Mouse (Mus musculus) midbrain, embryonic 10.5 days (tissue): ENCODE data around the gene Kdm6b. TPM values are rescaled to one million over a fixed set of nuclear protein-coding genes. Genes with fewer than 3 reads are reported as not detected.

Experiments
- DNase-seq: peaks from one replicate; pipeline ENCODE4 v3.0.0-alpha.2; 2017; ENCODE audit warnings: low spot score
- H3K27ac ChIP-seq: fragments of 300-500 bp; sonication (generic); replicated peaks from 2 replicates; pipeline ENCODE4 v1.5.1; 2016; ENCODE audit warnings: mild to moderate bottlenecking
- H3K27me3 ChIP-seq: fragments of 300-500 bp; sonication (generic); 2 replicates; pipeline ENCODE4 v1.6.1; 2016; ENCODE audit warnings: low read depth, mild to moderate bottlenecking; ENCODE audit not compliant: poor library complexity, severe bottlenecking
- H3K36me3 ChIP-seq: fragments of 300-500 bp; sonication (generic); 2 replicates; pipeline ENCODE4 v1.6.1; 2016; ENCODE audit warnings: mild to moderate bottlenecking, moderate library complexity
- H3K4me1 ChIP-seq: fragments of 300-500 bp; sonication (generic); 2 replicates; pipeline ENCODE4 v1.6.1; 2016
- H3K4me3 ChIP-seq: fragments of 300-500 bp; sonication (generic); 2 replicates; pipeline ENCODE4 v1.5.1; 2016; ENCODE audit warnings: mild to moderate bottlenecking, moderate library complexity
- H3K9me3 ChIP-seq: fragments of 300-500 bp; sonication (generic); replicated peaks from 2 replicates; pipeline ENCODE4 v1.6.1; 2016; ENCODE audit warnings: mild to moderate bottlenecking
- WGBS: fragments of 180-500 bp; shearing (Covaris S2); methylation state at CpG from one replicate; pipeline ENCODE4 v1.1.7; 2016; 5-methylcytosine and 5-hydroxymethylcytosine counted together
- polyA plus RNA-seq: library from polyadenylated mRNA; unstranded; fragments of >200 nt; fragmentation: Nextera tagmentation; extraction: Ambion mirVana; gene quantifications from 2 replicates; pipeline ENCODE4 v1.2.1, GENCODE M21; 2016

Gene Kdm6b
- polyA plus RNA-seq, 1 experiment from 2014 or later = 31.8 TPM

DNA sequence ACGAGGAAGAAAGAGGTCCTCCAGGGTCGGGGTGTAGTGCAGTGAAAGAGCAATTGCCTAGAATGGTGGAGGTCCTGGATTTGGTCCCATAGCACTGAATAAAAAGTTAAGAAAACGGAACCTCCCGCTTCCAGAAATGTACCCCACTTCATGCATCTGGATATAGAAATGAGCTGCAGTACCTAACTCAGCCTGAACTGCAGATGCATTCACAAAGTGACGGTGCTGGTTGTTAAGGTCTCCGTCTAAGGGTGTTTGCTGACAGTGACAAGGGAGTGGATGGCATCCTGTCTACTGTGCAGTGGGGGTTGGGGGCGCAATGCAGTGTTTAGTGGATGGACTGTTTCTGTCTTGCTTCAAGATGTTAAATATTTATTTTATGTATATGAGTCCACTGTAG lies 26.7 kb downstream of the Kdm6b start:
- Histone ChIP-seq H3K36me3 (0 out of 2 replicates have a peak, but pooled peaks cover 4% of the 10 kb centered on the region), H3K4me1 (peaks cover 8% of the 10 kb centered on the region), H3K9me3 (no peaks in the 10 kb centered on the region), H3K27me3 (no peaks in the 10 kb centered on the region), H3K27ac (no peak overlapping the region), H3K4me3 (no peak overlapping the region)
- no peak for DNase-seq
- WGBS = 87% methylated on average over 7 of the region's 7 CpGs

DNA sequence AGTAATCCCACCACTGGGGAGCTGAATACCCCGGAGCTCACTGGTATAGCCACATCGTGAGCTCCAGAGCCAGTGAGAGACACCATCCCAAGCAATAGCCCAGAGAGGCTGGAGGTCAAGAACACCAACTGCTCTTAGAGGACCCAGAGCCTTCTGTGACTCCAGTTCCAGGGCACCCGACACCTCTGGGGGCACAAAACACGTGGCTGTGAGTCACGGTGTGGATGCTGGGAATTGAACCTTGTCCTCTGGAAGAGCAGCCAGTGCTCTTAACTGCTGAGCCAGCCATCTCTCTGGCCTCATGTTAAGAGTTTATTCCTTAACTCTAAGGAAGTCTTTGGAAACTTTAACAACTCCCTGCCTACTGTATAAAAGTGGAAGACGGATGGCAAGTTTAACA lies 28.5 kb downstream of the Kdm6b start:
- no peaks in the 10 kb centered on the region for H3K27me3 ChIP-seq
- 91% methylated on average over 6 of the region's 6 CpGs for WGBS
- peaks cover 5% of the 10 kb centered on the region for H3K4me1 ChIP-seq
- DNase-seq = no peak
- H3K4me3 ChIP-seq = no peak overlapping the region
- no peak overlapping the region for H3K27ac ChIP-seq
- no peaks in the 10 kb centered on the region for H3K36me3 ChIP-seq
- no peaks in the 10 kb centered on the region for H3K9me3 ChIP-seq

DNA sequence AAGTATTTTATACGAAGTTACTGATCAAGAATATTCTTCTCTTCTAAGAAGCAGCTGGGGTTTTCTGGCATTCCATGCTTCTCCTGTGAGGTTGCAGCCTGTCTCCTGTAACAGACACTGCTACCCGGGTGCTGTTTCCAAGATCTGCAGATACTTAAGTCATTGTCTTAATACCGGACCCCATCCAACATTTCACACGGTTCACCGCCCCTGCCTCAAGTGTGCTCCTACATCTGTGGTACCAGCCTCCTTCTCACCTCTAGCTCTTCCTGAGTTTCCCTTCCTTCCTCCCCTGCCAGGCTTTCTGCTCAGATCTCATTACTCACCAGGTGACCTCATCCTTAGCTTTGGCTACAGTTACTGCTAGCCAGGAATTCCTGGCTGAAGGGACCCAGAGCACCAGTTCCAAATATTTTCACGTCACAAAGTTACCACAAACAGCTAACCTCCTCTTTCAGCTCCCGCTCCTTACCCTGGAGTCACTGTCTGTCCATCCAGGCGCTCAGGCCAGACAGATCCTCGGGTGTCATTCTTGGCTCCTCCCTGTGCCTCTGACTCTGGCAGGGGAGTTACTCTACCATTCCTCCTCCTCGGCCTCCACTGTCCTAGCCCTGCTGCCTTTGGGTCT lies 30.9 kb downstream of the Kdm6b start:
- no peak overlapping the region for H3K27ac ChIP-seq
- WGBS = 78% methylated on average over 10 of the region's 10 CpGs
- peaks cover 14% of the 10 kb centered on the region for H3K36me3 ChIP-seq
- no peak overlapping the region for H3K4me3 ChIP-seq
- DNase-seq = no peak
- H3K4me1 ChIP-seq = no peaks in the 10 kb centered on the region
- no peaks in the 10 kb centered on the region for H3K27me3 ChIP-seq
- no peaks in the 10 kb centered on the region for H3K9me3 ChIP-seq

DNA sequence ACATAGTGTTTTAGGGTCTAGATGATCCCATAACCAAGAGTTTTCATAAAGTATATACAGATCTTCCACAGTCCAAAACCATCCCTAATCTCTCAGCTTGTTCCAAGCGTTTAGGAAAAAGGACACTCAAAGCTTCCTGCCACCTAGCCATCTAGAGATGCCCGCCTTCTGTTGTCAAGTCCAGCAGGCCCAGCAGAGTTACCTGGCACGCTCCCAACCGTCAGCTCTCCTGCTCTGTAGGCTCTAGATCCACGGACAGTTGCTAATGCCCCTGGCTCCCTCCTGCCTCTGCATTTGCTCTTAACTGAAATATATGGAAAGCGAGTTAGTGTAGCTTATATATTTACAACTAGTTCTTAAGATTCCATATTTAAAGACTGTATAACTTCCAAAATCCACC lies 32.1 kb downstream of the Kdm6b start:
- Histone ChIP-seq H3K4me3 (no peak overlapping the region), H3K9me3 (no peaks in the 10 kb centered on the region), H3K27ac (no peak overlapping the region), H3K36me3 (peaks cover 21% of the 10 kb centered on the region), H3K4me1 (no peaks in the 10 kb centered on the region), H3K27me3 (no peaks in the 10 kb centered on the region)
- DNase-seq = no peak
- 81% methylated on average over 6 of the region's 6 CpGs for WGBS

DNA sequence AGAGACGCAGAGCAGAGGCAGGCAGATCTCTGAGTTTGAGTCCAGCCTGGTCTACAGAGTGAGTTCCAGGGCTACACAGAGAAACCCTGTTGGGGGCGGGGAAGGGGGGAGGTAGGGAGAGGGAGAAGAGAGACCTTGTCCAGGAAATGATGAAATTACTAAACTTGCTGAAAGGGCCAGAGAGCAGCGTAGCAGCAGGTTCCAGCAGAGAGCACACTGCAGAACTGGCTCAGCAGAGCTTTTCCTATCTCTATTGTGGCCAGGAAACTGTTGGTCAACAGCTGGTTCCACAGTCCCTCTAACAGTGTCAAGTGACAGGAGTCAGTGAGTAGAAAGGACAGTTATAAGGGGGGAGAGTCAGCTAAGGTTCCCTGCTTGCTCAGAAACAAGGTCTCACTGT lies 33.9 kb downstream of the Kdm6b start:
- 86% methylated on average over 3 of the region's 3 CpGs for WGBS
- H3K27me3 ChIP-seq = no peaks in the 10 kb centered on the region
- H3K9me3 ChIP-seq = no peaks in the 10 kb centered on the region
- H3K36me3 ChIP-seq = peaks cover 37% of the 10 kb centered on the region
- no peak overlapping the region for H3K4me3 ChIP-seq
- H3K4me1 ChIP-seq = no peaks in the 10 kb centered on the region; the same call in 1 of the 2 replicates
- DNase-seq = no peak
- H3K27ac ChIP-seq = no peak overlapping the region

DNA sequence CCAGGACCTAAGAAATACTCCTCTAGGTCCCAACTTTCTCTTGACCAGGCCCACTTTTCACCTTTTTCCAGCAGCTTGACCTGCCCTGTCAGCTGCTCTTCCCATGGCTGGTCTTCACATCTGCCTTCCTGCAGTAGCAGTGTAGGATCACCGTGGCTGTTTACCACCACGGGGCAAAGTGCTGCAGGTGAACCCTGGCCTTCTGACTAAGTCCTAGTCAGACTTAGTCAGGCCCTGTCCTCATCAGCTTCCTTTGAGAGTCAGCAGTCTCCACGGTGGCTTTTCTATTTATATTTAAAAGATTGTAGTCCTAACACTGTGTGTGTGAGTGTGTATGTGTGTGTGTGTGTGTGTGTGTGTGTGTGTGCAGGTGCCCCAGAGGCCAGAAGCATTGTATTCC lies 35.7 kb downstream of the Kdm6b start:
- no peak for DNase-seq
- Histone ChIP-seq H3K27ac (no peak overlapping the region), H3K27me3 (no peaks in the 10 kb centered on the region), H3K9me3 (no peaks in the 10 kb centered on the region), H3K36me3 (peaks cover 54% of the 10 kb centered on the region), H3K4me1 (peaks cover 11% of the 10 kb centered on the region), H3K4me3 (no peak overlapping the region)
- 89% methylated on average over 3 of the region's 3 CpGs for WGBS

DNA sequence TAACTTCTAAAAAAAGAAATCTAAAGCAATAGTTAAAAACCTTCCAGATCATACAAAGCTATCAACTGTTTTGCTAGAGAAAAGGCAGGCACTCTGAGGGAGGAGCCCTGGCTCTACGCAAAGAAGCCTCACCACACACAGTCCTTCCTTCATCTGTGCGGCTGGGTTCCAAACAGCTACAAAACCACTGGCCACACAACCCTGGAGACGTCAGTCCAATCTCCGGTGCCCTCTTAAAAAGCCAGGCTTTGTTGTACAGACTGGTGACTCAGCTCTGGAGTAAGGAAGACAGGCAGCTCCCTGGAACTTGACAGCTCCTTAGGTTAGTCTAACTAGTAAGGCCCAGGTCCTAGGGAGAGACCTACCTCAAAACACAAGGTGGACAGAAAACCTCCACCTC lies 37.8 kb downstream of the Kdm6b start:
- no peak for DNase-seq
- H3K9me3 ChIP-seq = no peaks in the 10 kb centered on the region
- no peak overlapping the region for H3K4me3 ChIP-seq
- H3K4me1 ChIP-seq = peaks cover 32% of the 10 kb centered on the region
- peaks cover 63% of the 10 kb centered on the region for H3K36me3 ChIP-seq
- WGBS = 90% methylated on average over 4 of the region's 4 CpGs
- no peaks in the 10 kb centered on the region for H3K27me3 ChIP-seq
- H3K27ac ChIP-seq = no peak overlapping the region

DNA sequence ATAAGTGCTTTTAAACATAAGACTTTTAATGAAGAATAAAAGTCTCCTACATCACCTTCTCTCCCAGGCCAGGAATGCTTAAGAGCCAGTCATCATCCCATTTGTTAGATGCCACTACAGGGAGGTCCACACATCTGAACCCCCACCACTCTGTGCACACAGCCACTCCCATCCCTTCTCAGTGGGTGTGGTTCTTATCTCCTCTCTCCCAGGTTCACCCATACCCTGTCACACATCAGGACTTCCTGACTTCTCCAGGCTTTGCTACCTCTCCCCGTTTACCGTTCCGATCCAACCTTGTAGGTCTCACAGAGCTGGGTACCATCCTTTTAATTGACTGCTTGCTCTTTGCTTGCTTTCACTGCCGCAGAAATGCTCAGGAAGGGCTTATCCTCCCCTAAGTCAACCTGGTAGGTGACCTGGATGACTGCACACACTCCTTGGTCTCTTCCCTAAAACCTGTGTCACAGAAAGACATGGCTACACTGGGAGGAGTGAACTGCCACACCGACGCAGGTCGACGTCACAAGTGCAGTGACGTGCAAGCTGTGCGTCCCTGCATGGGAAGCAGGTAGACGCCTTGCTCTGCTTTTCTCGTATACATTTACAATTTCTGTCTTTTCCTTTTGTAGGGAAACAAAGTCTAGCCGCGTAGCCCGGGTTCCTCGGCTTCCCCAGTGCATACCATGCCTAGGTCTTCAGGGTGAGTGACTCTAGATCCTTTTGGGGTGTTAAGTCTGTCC lies 40.1 kb downstream of the Kdm6b start:
- Histone ChIP-seq H3K27me3 (no peaks in the 10 kb centered on the region), H3K4me3 (no peak overlapping the region), H3K36me3 (peaks cover 57% of the 10 kb centered on the region), H3K9me3 (no peaks in the 10 kb centered on the region), H3K4me1 (peaks cover 48% of the 10 kb centered on the region), H3K27ac (no peak overlapping the region)
- WGBS = 90% methylated on average over 16 of the region's 16 CpGs
- no peak for DNase-seq

DNA sequence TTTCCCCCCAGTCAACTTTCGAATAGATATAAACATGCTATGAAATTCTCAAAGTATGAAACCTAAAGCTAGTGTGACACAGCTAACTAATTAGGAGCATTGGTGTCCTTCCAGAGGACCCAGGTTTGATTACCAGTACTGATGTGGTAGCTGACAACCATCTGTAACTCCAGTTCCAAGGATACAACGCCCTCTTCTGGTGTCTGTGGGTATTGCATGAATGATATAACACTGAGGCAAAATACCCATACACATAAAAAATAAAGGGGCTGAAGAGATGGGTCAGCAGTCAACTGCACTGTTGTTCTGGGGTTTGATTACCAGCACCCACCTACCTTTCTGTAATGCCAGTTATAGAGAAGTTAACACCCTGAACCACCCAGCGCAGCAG lies 40.7 kb downstream of the Kdm6b start:
- Histone ChIP-seq H3K27ac (no peak overlapping the region), H3K9me3 (no peaks in the 10 kb centered on the region), H3K27me3 (no peaks in the 10 kb centered on the region), H3K36me3 (peaks cover 51% of the 10 kb centered on the region), H3K4me1 (peaks cover 55% of the 10 kb centered on the region), H3K4me3 (no peak overlapping the region)
- no peak for DNase-seq
- WGBS = 62% methylated on average over 3 of the region's 3 CpGs

DNA sequence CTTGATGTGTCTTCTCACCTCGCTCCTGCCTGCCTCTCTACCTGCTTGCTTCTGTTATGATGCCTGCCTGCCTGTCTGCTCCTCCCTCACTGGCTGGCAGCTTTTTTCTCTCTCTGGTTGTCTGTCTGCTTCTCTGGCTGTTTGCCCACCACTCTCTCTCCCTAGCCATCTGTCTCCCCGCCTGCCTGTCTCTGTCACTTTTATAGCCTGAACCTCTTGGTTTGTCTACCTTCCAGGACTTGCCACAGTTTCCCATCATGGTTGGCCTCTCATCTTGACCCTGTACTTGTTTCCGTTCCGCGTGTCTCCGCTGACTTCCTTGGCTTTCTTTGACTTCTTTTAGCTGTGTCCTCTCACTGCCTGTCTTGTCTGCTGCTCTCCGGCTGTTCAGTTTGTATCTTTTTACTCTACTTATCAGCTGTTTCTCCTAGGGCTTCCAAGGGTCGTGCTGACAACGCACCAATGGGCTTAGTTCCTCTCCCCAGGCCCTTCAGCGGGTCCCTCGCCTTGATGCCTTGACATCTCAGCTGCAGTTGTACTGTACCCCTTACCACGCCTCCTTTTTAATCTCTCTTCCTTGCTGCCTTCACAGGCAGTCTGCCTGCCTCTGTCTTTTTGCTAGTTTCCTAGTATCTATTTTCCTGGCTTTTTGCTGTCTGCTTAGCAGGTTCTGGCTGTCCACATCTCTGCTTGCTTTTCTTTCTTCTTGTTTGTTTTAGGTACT lies 41.3 kb downstream of the Kdm6b start:
- H3K27ac ChIP-seq = peak overlapping the region; percentile 82
- peaks cover 60% of the 10 kb centered on the region for H3K4me1 ChIP-seq

DNA sequence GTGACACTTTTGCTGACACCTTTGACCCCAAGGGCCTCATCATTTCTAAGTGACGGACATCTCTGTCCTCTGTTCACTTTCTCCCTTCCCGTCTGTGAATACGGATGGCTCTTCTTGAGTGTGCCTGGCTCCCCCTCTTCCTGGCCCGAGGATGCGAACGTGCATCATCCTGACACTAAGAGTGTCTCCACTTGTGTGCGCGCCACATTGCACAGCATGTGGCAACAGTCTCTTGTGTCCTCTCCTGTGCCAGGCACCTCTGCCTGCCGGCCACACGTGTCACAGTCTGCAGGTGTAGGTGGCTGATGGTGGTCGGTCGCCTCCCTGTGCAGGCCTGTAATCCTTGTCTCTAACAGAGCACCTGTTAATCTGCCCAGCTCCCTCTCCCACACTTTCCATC lies 41.9 kb downstream of the Kdm6b start:
- Histone ChIP-seq H3K27ac (peak overlapping the region; percentile 82), H3K4me3 (peak overlapping the region; percentile 97), H3K9me3 (no peaks in the 10 kb centered on the region), H3K36me3 (peaks cover 44% of the 10 kb centered on the region), H3K27me3 (no peaks in the 10 kb centered on the region), H3K4me1 (peaks cover 66% of the 10 kb centered on the region)
- DNase-seq = no peak
- WGBS = 31% methylated on average over 12 of the region's 12 CpGs

More for the DNA sequence above, 41.3 kb downstream of the Kdm6b start:
- no peak for DNase-seq
- no peaks in the 10 kb centered on the region for H3K27me3 ChIP-seq
- peak overlapping the region; percentile 97 for H3K4me3 ChIP-seq
- peaks cover 46% of the 10 kb centered on the region for H3K36me3 ChIP-seq
- no peaks in the 10 kb centered on the region for H3K9me3 ChIP-seq
- 68% methylated on average over 12 of the region's 12 CpGs for WGBS

DNA sequence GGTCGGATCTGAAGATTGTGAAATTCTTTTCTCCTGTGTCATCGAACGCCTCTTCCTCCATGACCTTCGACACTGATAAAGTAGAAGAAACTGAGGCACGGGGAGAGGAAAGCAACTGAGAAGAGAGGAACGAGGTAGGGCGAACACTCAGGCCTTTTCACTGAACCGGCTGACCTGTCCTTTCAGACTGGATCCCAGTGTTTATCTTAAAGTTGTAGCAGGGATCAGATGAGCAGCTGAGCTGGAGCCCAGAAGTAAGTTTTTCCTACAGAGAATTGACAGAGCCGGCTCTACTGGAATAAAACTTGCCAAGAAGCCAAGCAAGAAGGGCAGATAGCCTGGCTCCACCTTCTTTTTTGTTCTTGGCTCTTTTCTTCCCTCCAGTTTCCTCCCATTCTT lies 42.7 kb downstream of the Kdm6b start:
- Histone ChIP-seq H3K27me3 (no peaks in the 10 kb centered on the region), H3K27ac (peak overlapping the region; percentile 82), H3K4me1 (peaks cover 74% of the 10 kb centered on the region), H3K4me3 (peak overlapping the region; percentile 97), H3K9me3 (no peaks in the 10 kb centered on the region), H3K36me3 (peaks cover 37% of the 10 kb centered on the region)
- WGBS = 17% methylated on average over 9 of the region's 9 CpGs
- no peak for DNase-seq
